Mouse (Mus musculus) bone marrow, adult 2 months (tissue): ENCODE results near the gene Efcab10. TPM values are rescaled to one million over a fixed set of nuclear protein-coding genes. Genes with fewer than 3 reads are reported as not detected.

ENCODE experiments used
- H3K27ac ChIP-seq: fragments of 200-500 bp; 2 replicates; pipeline ENCODE4 v1.5.1; 2012; ENCODE audit warnings: low read depth, mild to moderate bottlenecking, control low read depth, inconsistent platforms, low read length; ENCODE audit not compliant: control insufficient read depth, poor library complexity, insufficient read depth
- H3K4me1 ChIP-seq: fragments of 200-500 bp; 2 replicates; pipeline ENCODE4 v1.6.1; 2011; ENCODE audit warnings: low read length; ENCODE audit not compliant: control insufficient read depth, insufficient read depth
- H3K4me3 ChIP-seq: fragments of 200-500 bp; replicated peaks from 2 replicates; pipeline ENCODE3; 2011; ENCODE audit warnings: mild to moderate bottlenecking, low read depth, low read length, control low read depth; ENCODE audit not compliant: control insufficient read depth
- CTCF ChIP-seq: fragments of 200-500 bp; IDR thresholded peaks from 2 replicates; pipeline ENCODE4 v1.5.1; 2011; ENCODE audit warnings: low read length, control low read depth; ENCODE audit not compliant: control insufficient read depth, insufficient read depth
- POLR2A ChIP-seq: fragments of 200-500 bp; IDR thresholded peaks from 2 replicates; pipeline ENCODE4 v1.6.1; 2011; ENCODE audit warnings: low read depth, mild to moderate bottlenecking, control low read depth, low read length, borderline replicate concordance; ENCODE audit not compliant: control insufficient read depth
- WGBS: fragments of 180-500 bp; shearing (Covaris S2); methylation state at CpG from one replicate; pipeline ENCODE4 v1.1.7; 2018; 5-methylcytosine and 5-hydroxymethylcytosine counted together
- polyA plus RNA-seq: library from polyadenylated mRNA; stranded (reverse); fragments of >200 nt; gene quantifications from 2 replicates; pipeline ENCODE4 v1.2.4, GENCODE M21; 2011; ENCODE audit warnings: low replicate concordance; ENCODE audit not compliant: missing spikeins, insufficient read depth, insufficient read length

Gene Efcab10
- polyA plus RNA-seq, result not detected in 2 replicates

DNA sequence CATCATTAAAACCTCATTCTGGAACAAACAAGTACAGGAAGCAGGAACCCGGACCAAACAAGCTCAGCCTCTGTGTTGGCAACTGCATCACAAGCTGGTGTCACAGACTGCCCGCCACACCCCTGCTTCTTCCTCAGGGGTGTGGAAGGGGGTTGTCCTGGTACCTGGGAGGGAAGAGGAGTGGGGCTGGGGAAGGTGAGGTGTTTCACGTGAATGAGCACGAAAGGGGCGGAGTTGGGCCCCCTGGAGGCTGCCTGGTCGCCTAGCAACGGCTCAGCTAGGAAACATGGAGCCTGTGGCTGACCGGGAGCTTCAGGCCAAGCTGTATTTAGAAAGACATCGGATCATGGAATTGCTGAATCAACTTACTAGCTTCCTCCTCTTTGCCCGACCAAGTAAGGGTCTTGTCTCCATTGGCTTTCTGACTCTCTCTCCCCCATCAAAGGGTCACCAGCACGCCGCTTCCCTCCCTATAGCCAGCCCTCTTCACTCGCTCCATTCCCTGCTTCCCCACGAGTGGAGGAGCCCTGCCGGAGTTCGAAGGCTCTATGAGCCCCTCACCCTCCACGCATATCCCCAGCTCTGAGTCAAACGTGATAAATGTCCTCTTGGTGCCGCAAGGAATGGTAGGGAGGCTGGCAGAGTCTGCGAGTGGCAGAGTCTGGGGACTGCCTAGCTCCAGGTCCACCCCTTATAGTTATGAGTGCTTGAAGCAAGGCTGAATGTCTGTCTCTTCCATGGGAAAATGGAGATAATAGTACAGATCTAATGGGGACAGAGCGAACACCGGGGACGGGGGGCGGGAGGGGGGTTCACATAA lies at the start of gene Efcab10:
TSS of gene Efcab10 (plus strand) at position 51 of the 820 bp plus-strand sequence.
- WGBS, result 43% methylated on average over 24 of the region's 24 CpGs
- TF ChIP-seq CTCF, result no peak
- no peak for TF ChIP-seq POLR2A
- H3K27ac ChIP-seq, result no peak within 1 kb of the TSS
- H3K4me3 ChIP-seq, result no peak within 1 kb of the TSS
- no peaks in the 10 kb centered on the region for H3K4me1 ChIP-seq

DNA sequence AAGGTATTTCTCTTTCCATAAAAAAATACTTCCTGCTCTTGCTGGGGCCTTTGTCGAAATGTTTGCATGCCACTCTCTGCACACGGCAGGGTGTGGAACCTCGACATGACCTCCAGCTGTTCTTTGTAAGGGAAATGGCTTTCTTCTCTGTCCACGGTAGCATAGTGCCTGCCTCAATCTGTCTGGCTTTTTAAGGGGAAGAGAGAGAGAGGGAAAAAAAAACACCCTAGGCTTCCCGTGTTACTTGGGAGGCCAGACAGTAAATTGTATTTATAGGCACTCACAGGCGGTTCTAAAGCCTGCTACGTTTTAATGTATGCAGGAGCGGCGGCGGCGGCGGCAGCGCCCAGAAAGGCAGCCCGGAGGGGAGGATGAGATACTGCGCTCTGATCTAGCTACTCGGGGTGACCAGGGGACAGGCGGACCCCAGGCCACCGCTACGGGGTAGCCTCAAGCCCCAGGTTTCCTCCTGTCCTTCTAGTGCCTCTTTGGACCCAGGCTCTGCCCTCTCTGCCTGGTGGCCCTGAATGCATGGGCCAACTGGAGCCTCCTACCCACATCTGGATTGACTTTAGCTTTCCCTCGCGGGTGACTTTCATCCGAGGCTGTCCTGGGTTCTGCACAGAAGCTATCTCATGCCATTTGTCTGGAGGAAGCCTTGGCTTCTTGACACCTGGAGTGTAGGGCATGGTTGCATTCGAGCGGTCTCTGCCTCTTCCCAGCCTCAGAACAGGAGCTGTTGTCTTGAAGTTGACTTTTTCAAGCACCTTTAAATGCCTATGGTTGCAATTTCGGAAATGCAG lies 49.5 kb upstream of the Efcab10 start:
- H3K4me3 ChIP-seq, result no peak overlapping the region
- no peaks in the 10 kb centered on the region for H3K4me1 ChIP-seq
- no peak overlapping the region for H3K27ac ChIP-seq
- no peak for TF ChIP-seq POLR2A
- TF ChIP-seq CTCF, result no peak
- 89% methylated on average over 25 of the region's 25 CpGs for WGBS

DNA sequence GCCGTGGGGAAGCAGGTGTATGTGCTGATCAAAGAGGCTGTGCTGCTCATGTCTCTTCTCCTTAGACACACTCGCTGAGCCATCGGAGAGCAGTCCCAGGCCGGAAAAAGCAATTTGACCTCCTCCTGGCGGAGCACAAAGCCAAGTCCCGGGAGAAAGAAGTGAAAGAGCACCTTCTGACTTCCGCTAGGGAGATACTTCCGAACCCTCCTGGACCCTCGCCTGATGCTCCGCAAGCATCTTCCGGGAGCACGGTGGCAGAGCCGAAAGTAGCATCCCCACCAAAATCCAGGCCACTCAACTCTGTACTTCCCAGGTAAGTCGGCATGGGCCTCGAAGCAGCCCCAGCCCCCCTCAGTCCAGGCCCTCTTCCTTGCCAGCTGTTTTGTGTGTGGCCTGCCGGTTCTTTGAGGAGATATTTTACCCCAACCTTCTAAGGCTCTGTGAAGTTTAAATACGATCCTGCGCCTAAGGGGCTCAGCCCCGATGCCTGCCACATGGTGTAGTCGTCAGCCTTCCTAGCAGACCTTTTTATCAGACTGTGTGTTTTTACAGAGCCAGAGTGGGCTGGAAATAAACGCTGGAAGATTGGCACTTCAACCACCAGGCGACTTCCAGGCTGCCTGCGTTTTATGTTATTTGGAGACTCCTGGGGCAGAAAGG lies 48.8 kb upstream of the Efcab10 start:
- Histone ChIP-seq H3K27ac (0 out of 2 replicates have a peak overlapping the region, but pooled peaks have one; percentile 7), H3K4me1 (no peaks in the 10 kb centered on the region), H3K4me3 (no peak overlapping the region)
- 86% methylated on average over 23 of the region's 23 CpGs for WGBS
- TF ChIP-seq CTCF (no peak), POLR2A (no peak)

DNA sequence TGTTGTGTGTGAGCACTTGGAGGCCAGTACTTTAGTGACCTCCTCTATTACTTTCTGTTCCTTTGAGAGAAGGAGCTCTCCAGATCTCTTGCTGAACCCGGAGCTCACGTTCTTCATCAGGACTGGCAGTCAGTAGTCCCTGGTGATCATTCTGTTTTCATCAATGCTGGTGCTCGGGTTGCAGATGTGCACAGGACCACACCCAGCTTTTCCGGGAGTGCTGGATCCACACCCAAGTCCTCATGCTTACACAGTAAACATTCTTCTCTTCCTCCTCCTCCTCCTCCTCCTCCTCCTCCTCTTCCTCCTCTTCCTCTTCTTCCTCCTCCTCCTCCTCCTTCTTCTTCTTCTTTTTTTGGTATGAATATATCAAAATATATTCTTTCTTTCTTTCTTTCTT lies 42.0 kb upstream of the Efcab10 start:
- Histone ChIP-seq H3K4me3 (no peak overlapping the region), H3K27ac (no peak overlapping the region), H3K4me1 (no peaks in the 10 kb centered on the region)
- 87% methylated on average over 4 of the region's 4 CpGs for WGBS
- TF ChIP-seq CTCF, result no peak
- no peak for TF ChIP-seq POLR2A

DNA sequence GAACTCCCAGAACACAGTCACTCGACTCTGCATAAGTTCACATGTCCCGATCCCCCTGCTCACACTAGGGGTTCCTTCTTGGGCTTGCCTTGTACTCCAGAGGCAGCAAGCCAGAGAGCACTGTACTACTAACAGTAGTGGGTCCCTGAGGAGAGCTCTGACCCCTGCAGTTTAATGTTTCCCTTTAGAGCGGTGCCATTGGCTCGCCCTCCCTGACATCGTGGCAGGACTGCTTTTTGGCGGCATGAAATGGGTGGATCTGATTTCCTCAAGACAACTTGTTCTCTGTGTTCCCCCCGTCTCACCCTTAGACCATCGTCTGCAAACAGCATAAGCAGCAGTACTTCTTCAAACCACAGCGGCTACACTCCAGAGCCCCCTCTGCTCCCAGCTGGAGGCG lies 36.3 kb upstream of the Efcab10 start:
- TF ChIP-seq CTCF, result no peak
- TF ChIP-seq POLR2A, result no peak
- H3K4me1 ChIP-seq, result no peaks in the 10 kb centered on the region
- H3K27ac ChIP-seq, result no peak overlapping the region
- H3K4me3 ChIP-seq, result no peak overlapping the region
- 91% methylated on average over 10 of the region's 10 CpGs for WGBS

DNA sequence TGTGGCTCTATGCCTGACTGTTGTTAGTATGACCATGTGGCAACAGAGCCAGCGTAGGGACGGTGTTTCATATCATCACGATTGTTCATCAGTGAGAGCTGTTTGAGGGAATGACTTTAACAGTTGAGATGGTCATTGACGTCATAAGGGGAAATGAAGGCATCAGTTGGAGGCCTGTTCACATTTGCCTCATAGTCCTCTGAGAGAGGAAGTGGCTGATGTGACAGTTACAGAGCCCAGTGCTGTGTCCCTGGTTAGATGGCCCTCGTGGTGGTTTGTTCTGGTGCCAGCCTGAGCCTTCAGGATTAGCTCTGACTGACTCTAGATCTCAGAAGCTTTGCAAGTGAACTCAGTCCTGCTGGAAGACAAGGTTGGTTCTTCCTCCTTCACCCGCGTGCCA lies 35.4 kb upstream of the Efcab10 start:
- no peak for TF ChIP-seq CTCF
- TF ChIP-seq POLR2A, result no peak
- H3K4me3 ChIP-seq, result no peak overlapping the region
- 54% methylated on average over 7 of the region's 7 CpGs for WGBS
- no peaks in the 10 kb centered on the region for H3K4me1 ChIP-seq
- H3K27ac ChIP-seq, result no peak overlapping the region

DNA sequence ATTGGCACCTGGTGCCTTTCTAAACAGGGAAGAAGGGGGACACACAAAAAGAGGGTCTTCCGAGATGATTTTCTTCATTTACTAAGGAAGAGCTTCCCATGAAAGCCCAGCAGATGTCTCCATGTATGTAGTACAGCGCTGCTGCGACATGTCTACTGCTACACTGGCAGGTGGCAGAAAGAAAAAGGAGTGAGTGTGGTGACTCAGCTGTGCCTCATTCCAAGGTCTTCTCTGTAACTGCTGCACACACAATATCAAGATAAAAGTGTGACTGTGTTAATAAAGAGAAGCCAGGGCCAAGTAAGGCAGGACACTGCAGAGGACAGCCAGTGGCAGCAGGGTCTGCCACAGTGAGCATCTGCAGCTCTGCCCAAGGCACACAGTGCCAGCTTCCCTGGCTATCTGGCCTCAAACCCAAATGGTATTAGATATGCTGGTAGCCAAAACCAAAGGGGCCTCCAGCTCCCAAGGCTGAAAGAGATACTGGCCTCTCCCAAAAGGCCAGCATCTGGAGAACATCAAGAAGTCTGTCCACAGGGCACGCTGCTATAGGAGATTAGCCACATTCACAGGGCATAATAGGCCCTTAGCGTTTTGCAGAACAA lies 34.7 kb upstream of the Efcab10 start:
- WGBS, result 93% methylated on average over 5 of the region's 5 CpGs
- no peak for TF ChIP-seq CTCF
- no peak for TF ChIP-seq POLR2A
- no peak overlapping the region for H3K4me3 ChIP-seq
- no peaks in the 10 kb centered on the region for H3K4me1 ChIP-seq
- H3K27ac ChIP-seq, result no peak overlapping the region

DNA sequence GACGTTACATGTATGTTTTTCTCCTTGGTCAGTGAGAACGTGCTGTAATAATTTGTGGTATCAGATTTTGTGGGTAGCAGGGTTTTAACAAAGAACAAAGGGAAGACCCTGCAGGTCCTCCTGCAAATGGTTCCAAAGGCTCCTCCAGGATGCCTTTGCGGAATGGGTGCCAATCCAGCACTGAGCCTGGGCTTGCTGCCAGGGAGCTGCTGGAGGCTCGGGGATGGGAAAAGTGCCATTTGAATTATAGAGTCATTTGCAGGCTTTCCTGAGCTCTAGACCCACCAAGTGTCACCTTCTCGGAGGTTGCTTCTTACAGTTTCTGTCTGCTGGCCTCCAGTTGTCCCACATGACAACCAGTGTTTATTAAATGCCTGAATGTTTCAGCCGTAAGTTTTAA lies 33.9 kb upstream of the Efcab10 start:
- 82% methylated on average over 6 of the region's 6 CpGs for WGBS
- Histone ChIP-seq H3K4me1 (no peaks in the 10 kb centered on the region), H3K27ac (no peak overlapping the region), H3K4me3 (no peak overlapping the region)
- TF ChIP-seq CTCF, result no peak
- TF ChIP-seq POLR2A, result no peak
